ENCODE assay signal across 8 mouse cellular contexts in the genomic region with DNA sequence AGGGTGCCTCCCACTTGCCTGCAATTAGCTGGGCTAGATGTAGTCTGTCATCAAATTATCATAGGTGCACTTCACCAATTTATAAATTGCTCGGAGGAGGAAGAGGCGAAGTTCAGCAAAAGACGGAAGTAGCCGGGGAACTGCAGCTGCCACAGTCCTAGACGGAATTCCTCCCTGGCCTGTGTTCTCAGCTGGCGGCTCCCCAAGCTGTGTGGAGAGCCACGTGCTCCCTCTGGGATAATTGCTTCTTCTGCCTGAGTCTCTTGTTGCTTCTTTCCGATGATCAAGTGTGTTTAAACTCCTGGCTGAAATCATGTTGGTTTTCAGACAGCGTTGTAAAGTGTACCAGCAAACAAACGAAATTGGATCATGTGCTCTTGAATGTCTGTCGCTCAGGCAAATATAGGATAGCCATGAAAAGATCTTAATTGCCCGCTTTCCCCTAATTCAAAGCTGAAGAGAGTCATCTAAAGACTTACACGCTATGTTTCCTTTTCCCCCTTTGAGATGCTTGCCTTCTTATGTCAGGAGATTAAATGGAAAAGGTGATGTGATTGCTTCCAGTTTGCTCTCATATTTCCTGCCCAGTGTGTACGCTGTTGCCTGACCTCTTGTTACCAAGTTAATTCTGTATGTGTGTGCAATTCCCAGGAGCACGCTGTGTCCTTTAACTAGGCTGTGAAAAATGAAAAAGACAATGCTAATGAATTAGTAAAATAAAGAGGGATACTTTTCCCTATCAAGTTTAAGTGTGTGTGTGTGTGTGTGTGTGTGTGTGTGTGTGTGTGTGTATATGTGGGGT.
DNase-seq lines count a peak whose midpoint lies in the region; ATAC-seq and TF ChIP-seq lines count a peak whose summit lies in the region.

No protein-coding gene starts in this region.

- TF ChIP-seq CTCF in stomach, postnatal 0 days (IDR thresholded peaks at IDR 0.05; ENCODE audit: low read depth) = no peak

- 14% methylated on average over 15 of the region's 15 CpGs for WGBS in embryonic facial prominence, embryonic 15.5 days
- WGBS in heart, embryonic 10.5 days = 40% methylated on average over 15 of the region's 15 CpGs
- 16% methylated on average over 15 of the region's 15 CpGs for WGBS in limb, embryonic 11.5 days
- 15% methylated on average over 15 of the region's 15 CpGs for WGBS in midbrain, embryonic 15.5 days
- WGBS in stomach, postnatal 0 days = 18% methylated on average over 15 of the region's 15 CpGs

- DNase-seq in brain, adult 2 months (ENCODE audit: low read depth, low spot score) = peak; percentile 83
- peak; percentile 76 for DNase-seq in heart, embryonic 10.5 days (ENCODE audit: low spot score)
- DNase-seq in kidney, adult 8-10 months = peak; percentile 34 to 54
- peak; percentile 71 for DNase-seq in limb, embryonic 11.5 days (ENCODE audit: low spot score)
- peak; percentile 69 for DNase-seq in stomach, postnatal 0 days (ENCODE audit: low spot score)
- DNase-seq in T-cell, adult 2 months (ENCODE audit: low spot score) = no peak

- H3K4me2 ChIP-seq in embryonic facial prominence, embryonic 15.5 days (replicated peaks) = peak overlapping the region; percentile 32
- peak overlapping the region; percentile 31; the same call in 1 of the 2 replicates for H3K4me2 ChIP-seq in limb, embryonic 11.5 days (ENCODE audit: low read depth, severe bottlenecking)
- H3K4me2 ChIP-seq in midbrain, embryonic 15.5 days = peak overlapping the region; percentile 35
- peak overlapping the region; percentile 46 for H3K4me2 ChIP-seq in stomach, postnatal 0 days (replicated peaks; ENCODE audit: low read depth)

- peak overlapping the region; percentile 10 for H3K4me3 ChIP-seq in embryonic facial prominence, embryonic 15.5 days (replicated peaks)
- H3K4me3 ChIP-seq in heart, embryonic 10.5 days = peak overlapping the region; percentile 22; the same call in 1 of the 2 replicates
- no peak overlapping the region for H3K4me3 ChIP-seq in limb, embryonic 11.5 days (ENCODE audit: low read depth, low read length)
- no peak overlapping the region; the same call in 1 of the 2 replicates for H3K4me3 ChIP-seq in midbrain, embryonic 15.5 days
- H3K4me3 ChIP-seq in stomach, postnatal 0 days (ENCODE audit: low read depth, low read length) = peak overlapping the region; percentile 10; the same call in 1 of the 2 replicates

- no peak for TF ChIP-seq EP300 in stomach, postnatal 0 days (optimal IDR thresholded peaks at IDR 0.05)

- H3K4me1 ChIP-seq in embryonic facial prominence, embryonic 15.5 days = peaks cover 21% of the 10 kb centered on the region
- peaks cover 11% of the 10 kb centered on the region for H3K4me1 ChIP-seq in heart, embryonic 10.5 days
- H3K4me1 ChIP-seq in limb, embryonic 11.5 days (ENCODE audit: control insufficient read depth, insufficient read depth, low read length) = peaks cover 20% of the 10 kb centered on the region
- peaks cover 35% of the 10 kb centered on the region for H3K4me1 ChIP-seq in midbrain, embryonic 15.5 days
- H3K4me1 ChIP-seq in stomach, postnatal 0 days (replicated peaks; ENCODE audit: control insufficient read depth, insufficient read depth) = no peaks in the 10 kb centered on the region; the same call in 1 of the 2 replicates

- H3K36me3 ChIP-seq in embryonic facial prominence, embryonic 15.5 days = no peaks in the 10 kb centered on the region
- no peaks in the 10 kb centered on the region for H3K36me3 ChIP-seq in heart, embryonic 10.5 days
- no peaks in the 10 kb centered on the region for H3K36me3 ChIP-seq in limb, embryonic 11.5 days (ENCODE audit: control insufficient read depth, insufficient read depth, low read length)
- no peaks in the 10 kb centered on the region for H3K36me3 ChIP-seq in midbrain, embryonic 15.5 days (replicated peaks)
- no peaks in the 10 kb centered on the region for H3K36me3 ChIP-seq in stomach, postnatal 0 days (ENCODE audit: control insufficient read depth, insufficient read depth, low read length)

- no peaks in the 10 kb centered on the region for H3K27me3 ChIP-seq in embryonic facial prominence, embryonic 15.5 days
- H3K27me3 ChIP-seq in heart, embryonic 10.5 days (ENCODE audit: insufficient read depth, poor library complexity, severe bottlenecking) = no peaks in the 10 kb centered on the region
- no peaks in the 10 kb centered on the region for H3K27me3 ChIP-seq in limb, embryonic 11.5 days (ENCODE audit: control insufficient read depth, insufficient read depth, low read length)
- no peaks in the 10 kb centered on the region for H3K27me3 ChIP-seq in midbrain, embryonic 15.5 days (replicated peaks)
- H3K27me3 ChIP-seq in stomach, postnatal 0 days (ENCODE audit: control insufficient read depth, insufficient read depth, low read length) = no peaks in the 10 kb centered on the region

- ATAC-seq in embryonic facial prominence, embryonic 15.5 days (ENCODE audit: insufficient number of reproducible peaks, low FRiP score, low TSS enrichment, low read depth) = peak; percentile 86
- ATAC-seq in limb, embryonic 11.5 days (ENCODE audit: insufficient number of reproducible peaks, low FRiP score, low TSS enrichment, low read depth) = no peak; the same call in 1 of the 2 replicates
- peak; percentile 71 for ATAC-seq in midbrain, embryonic 15.5 days (replicated peaks)
- peak; percentile 82 for ATAC-seq in stomach, postnatal 0 days (ENCODE audit: low FRiP score, low TSS enrichment)

- H3K9ac ChIP-seq in embryonic facial prominence, embryonic 15.5 days = no peak overlapping the region
- no peak overlapping the region for H3K9ac ChIP-seq in limb, embryonic 11.5 days (ENCODE audit: low read length)
- H3K9ac ChIP-seq in midbrain, embryonic 15.5 days = no peak overlapping the region
- H3K9ac ChIP-seq in stomach, postnatal 0 days (ENCODE audit: low read length) = no peak overlapping the region

- peak overlapping the region; percentile 51 for H3K27ac ChIP-seq in embryonic facial prominence, embryonic 15.5 days (replicated peaks)
- H3K27ac ChIP-seq in heart, embryonic 10.5 days = peak overlapping the region; percentile 52
- no peak overlapping the region for H3K27ac ChIP-seq in limb, embryonic 11.5 days (replicated peaks; ENCODE audit: low read depth, low read length)
- H3K27ac ChIP-seq in midbrain, embryonic 15.5 days = peak overlapping the region; percentile 16; the same call in 1 of the 2 replicates
- H3K27ac ChIP-seq in stomach, postnatal 0 days (replicated peaks) = no peak overlapping the region

- H3K9me3 ChIP-seq in embryonic facial prominence, embryonic 15.5 days (replicated peaks) = no peaks in the 10 kb centered on the region
- no peaks in the 10 kb centered on the region for H3K9me3 ChIP-seq in heart, embryonic 10.5 days
- H3K9me3 ChIP-seq in limb, embryonic 11.5 days (ENCODE audit: control insufficient read depth, low read length) = no peaks in the 10 kb centered on the region
- no peaks in the 10 kb centered on the region for H3K9me3 ChIP-seq in midbrain, embryonic 15.5 days
- no peaks in the 10 kb centered on the region for H3K9me3 ChIP-seq in stomach, postnatal 0 days (ENCODE audit: control insufficient read depth, low read length)

Comparison
In these comparisons a context has a peak if more than half of its experiments do, and no peak if none do; other contexts are left out.
1. H3K27ac ChIP-seq: peak in embryonic facial prominence, embryonic 15.5 days (single experiment), heart, embryonic 10.5 days (single experiment) and midbrain, embryonic 15.5 days (single experiment); none in limb, embryonic 11.5 days (single experiment) and stomach, postnatal 0 days (single experiment).
2. H3K4me3 ChIP-seq: peak in embryonic facial prominence, embryonic 15.5 days (single experiment), heart, embryonic 10.5 days (single experiment) and stomach, postnatal 0 days (single experiment); none in limb, embryonic 11.5 days (single experiment) and midbrain, embryonic 15.5 days (single experiment).
3. Peak in every context shown above with its lines, with median percentiles within 50 percentile points of each other: H3K4me2 ChIP-seq.